Mouse (Mus musculus) mouse embryonic stem cell (cell line): ENCODE results near the gene Ppp1r37.

Experiments used
- in situ Hi-C, 2 experiments: fragments of 300-500 bp; cut with MboI; formaldehyde crosslinking; loops; 1 replicate in 1 of 2; 3 replicates in 1 of 2; pipeline ENCODE4 v1.14.3; 2019 to 2020; ENCODE audit warnings: low sequenced_read_pairs in 2 of 2, low pct_unique_long_range_greater_than_20kb in 1 of 2, mixed read lengths in 1 of 2; ENCODE audit not compliant: unreplicated experiment in 1 of 2

Ppp1r37 gene

GRCm38 (mm10) chr7:19509786-19510185, 53.1 kb downstream of the Ppp1r37 start:
- in situ Hi-C loops, result no loop called here

- in situ Hi-C loops, result no loop called here
These were observed 53.8 kb downstream of the Ppp1r37 start for GRCm38 (mm10) chr7:19508924-19509568.

GRCm38 (mm10) chr7:19508150-19508923, 54.5 kb downstream of the Ppp1r37 start, which contains the start of the genes Bloc1s3 and Trappc6a:
Bloc1s3 (minus strand) TSS chr7:19508367.
Trappc6a (plus strand) TSS chr7:19508395.
- in situ Hi-C loops, result no loop called here

- in situ Hi-C loops, result no loop called here
These were observed 55.3 kb downstream of the Ppp1r37 start for GRCm38 (mm10) chr7:19507612-19507981.

DNA sequence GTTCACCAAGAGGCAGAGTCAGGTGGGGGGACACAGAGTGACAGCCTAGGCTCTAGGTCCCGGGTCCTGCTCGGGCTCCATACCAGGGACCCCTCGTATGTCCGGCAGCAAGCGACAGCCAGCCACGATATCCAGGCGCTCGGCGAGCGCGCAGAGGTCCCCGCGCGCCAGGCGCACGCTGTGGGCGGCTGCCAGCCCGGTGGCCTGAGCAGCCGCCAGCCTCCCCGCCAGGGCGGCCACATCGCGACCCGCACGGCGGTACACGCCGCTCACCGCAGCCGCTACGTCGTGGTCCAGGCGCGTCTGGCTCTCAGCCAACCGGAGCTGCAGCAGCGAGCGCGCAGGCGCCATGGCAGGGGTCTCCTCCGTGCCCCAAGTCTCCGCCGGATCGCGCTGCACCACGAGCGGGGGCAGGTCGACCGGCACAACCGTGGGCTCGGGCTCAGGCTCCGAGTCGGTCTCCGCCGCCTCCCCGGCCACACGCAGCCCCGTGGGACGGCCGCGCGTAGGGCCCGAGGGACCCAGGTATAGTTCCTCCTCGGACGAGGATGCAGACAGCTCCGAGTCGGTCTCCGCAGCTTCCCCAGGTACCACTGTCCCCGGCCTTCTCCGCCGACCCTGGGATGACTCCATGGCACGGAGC, 55.8 kb downstream of the Ppp1r37 start:
- in situ Hi-C loops, result no loop called here

DNA sequence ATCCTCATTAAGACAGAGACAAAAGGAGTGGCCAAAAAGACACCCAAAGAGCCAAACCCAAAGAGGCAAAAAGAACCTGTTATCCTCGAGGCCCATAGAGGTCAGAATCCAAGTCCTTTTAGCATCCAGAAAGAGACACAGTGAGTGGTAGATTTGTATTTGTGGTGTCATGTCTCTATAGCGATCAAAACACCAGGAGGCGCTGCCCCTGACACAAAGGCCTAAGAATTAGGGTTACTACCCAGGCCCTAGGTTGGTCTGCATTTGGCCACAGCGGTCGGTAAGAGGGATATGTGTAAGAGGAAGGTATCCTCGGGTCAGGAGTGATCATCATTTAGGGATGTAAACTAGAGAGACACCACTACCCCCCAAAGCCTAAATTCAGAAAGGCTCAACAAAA, 56.5 kb downstream of the Ppp1r37 start:
- in situ Hi-C loops, result no loop called here

GRCm38 (mm10) chr7:19503481-19504068, 59.3 kb downstream of the Ppp1r37 start:
- in situ Hi-C loops, result no loop called here

DNA sequence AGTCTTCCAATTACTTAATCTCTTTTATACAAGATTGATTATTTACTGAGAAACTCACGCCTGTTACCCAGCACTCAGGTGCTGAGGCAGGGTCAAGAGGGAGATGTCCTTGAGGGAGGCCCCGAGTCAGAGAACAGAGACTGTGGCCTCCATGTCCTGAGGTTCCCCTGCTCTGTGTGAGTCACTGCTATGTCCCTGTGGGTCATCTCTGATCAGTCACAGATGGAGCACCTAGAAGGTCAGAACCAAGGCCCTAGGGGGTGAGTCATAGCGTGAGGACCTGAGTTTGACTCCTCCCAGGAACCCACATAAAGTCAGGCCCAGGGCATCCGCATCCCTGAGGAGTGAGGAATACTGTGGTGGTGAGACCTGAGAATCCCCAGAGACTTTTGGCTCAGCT, 61.2 kb downstream of the Ppp1r37 start:
- in situ Hi-C loops, result no loop called here

GRCm38 (mm10) chr7:19500420-19501363, 62.2 kb downstream of the Ppp1r37 start:
- in situ Hi-C loops, result no loop called here

GRCm38 (mm10) chr7:19498326-19498725, 64.5 kb downstream of the Ppp1r37 start:
- in situ Hi-C loops, result no loop called here

DNA sequence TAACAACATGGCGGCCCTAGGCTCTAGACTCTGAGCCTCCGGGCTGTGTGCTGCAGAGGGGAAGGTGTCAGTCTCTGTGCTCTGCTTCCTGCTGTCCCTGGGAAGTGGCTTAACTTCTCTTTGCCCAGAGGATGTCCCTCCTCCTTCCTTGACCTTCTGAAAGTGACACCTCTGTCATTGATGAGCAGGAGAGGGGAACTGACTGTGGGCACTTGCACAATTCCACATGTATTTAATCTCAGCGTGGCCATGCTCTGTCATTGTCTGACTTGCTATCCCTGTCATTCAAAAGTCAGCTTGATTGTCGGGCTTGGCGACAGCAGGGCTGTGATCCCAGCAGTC, 66.7 kb downstream of the Ppp1r37 start:
- in situ Hi-C loops, result no loop called here

GRCm38 (mm10) chr7:19495521-19496213, 67.2 kb downstream of the Ppp1r37 start:
- in situ Hi-C loops, result no loop called here

DNA sequence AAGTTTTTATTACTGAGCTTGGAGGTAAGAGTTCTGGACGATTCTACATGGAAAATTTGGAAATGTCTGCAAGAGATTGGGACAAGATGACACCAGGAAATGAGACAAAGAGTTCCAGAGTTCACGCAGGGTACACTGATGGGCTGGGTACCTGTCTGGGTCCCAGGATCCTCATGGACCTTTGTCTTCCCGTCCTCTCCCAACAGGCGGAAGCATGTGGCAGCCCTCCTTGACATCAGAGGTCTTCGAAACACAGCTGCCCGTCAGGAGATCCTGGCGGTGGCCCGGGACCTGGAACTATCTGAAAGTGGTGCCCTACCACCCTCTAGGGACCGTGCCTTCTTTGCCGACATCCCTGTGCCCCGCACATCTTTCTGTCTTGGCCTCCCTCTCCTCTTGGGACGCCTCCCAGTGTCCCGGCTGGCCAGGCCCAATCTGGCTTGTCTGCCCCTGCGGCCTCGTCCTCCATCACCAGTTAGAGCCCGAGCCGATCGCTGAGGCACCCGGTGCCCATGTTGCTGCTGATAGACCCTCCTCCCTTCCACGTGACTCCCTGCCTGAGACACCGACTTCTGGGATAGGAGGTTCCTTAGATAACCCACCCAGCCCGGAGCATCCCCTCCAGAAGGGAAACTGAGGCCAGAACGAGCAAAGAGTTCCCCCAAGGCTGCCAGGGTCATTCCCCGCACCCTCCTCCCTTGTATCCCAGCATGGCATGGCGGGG, 68.0 kb downstream of the Ppp1r37 start:
- in situ Hi-C loops, result no loop called here

GRCm38 (mm10) chr7:19491731-19492130, 71.1 kb downstream of the Ppp1r37 start:
- in situ Hi-C loops, result no loop called here

DNA sequence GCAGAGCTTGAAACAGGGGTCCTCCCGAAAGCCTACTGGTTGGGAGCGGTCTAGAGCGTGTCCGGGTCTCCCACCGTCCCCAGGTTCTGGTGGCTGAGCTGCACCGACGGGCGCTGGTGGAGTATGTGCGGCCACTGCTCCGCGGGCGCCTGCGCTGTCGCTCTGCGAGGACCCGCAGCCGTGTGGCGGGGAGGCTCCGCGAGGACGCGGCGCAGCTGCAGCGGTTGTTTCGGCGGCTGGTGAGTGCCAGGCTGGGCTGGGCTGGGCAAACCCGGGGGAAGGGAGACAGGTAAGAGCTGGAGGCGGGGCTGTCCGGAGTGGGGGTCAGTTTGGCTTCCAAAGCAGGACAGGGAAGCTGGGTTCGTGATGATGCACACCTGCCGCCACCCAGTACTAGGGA, 73.4 kb downstream of the Ppp1r37 start:
- in situ Hi-C loops, result no loop called here

DNA sequence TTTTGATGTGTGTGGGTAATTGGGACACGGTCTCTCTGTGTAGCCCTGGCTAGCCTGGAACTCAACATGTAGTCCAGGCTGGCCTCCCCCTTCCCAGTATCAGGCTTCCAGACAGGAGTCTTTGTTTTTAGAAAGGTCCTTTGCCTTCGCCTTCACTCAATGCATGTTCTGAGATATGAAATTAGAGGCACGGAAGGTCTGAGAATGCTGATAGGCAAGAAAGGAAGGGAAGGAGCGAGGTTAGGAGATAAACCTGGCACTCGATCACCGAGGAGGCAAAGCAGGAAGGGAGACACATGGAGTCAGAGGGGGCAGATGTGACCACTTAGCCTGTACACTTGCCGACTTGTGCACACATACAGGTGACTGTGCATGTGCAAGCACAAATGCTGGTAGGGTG, 76.3 kb downstream of the Ppp1r37 start:
- in situ Hi-C loops, result no loop called here

DNA sequence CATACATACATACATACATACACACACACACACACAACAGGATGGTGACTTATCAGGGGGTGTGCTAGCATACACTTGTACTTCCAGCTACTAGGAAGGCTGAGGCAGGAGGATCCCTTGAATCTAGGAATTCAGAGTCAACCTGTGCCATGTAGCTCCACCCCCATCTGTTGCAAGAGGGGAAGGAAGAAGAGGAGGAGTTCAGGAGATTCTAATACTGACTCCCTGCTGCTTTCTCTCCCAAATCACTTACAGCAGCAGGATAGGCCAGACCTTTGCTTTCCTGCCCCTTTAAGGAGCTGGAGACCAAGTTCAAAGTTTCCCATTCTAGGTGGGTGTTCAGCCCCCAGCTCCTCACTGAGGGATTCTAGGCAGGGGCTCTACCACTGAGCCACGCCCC, 77.4 kb downstream of the Ppp1r37 start:
- in situ Hi-C loops, result no loop called here
